Mouse (Mus musculus): Measurements from ENCODE around the gene Spem1. TPM values are rescaled to one million over a fixed set of nuclear protein-coding genes. Genes with fewer than 3 reads are reported as not detected.

Spem1 gene
- total and polyA plus RNA-seq, 3 experiments, result not detected

DNA sequence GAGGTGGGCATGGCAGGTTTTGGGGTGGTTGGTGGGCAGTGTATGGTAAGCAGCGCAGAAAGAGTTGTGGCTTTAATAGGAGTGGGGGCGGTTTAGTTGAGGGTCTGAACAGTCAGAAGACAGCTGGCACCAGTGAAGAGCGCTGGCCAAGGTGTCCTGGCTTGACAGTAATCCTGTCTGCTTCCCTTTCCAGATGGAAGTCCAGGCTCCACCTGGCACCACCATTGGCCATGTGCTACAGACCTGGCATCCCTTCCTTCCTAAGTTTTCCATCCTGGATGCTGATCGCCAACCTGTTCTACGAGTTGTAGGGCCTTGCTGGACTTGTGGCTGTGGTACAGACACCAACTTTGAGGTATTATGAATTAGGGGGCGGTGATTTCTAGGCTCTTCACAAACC is 26.0 kb upstream of the Spem1 start:
- DNase-seq (ENCODE audit: extremely low read depth), result no peak
- dilution Hi-C loops (cut with MboI; ENCODE audit: extremely low pct_ligation_motif_present, extremely low pct_unique_long_range_greater_than_20kb, low sequenced_read_pairs) (no loop called here), in situ Hi-C loops (cut with MboI; ENCODE audit: low pct_ligation_motif_present, low pct_unique_long_range_greater_than_20kb, low sequenced_read_pairs) (no loop called here)
- H3K27me3 ChIP-seq (replicated peaks), result no peaks in the 10 kb centered on the region
- H3K4me1 ChIP-seq (ENCODE audit: control insufficient read depth in 1 of 2, insufficient read depth in 2 of 2), result peaks cover 5 to 24% of the 10 kb centered on the region in 2 experiments
- H3K79me2 ChIP-seq (replicated peaks; ENCODE audit: control insufficient read depth, extremely low read depth, insufficient read depth, poor library complexity, severe bottlenecking), result no peaks in the 10 kb centered on the region
- no peak overlapping the region for H3K4me3 ChIP-seq (replicated peaks in 1 of 3; ENCODE audit: low read depth in 2 of 3, low read length in 2 of 3, poor library complexity in 1 of 3)
- no peak overlapping the region for H3K4me2 ChIP-seq (ENCODE audit: insufficient read depth, low read depth, poor library complexity, severe bottlenecking)
- H3K9ac ChIP-seq (ENCODE audit: insufficient read depth, low read depth), result no peak overlapping the region
- H3K9me3 ChIP-seq (replicated peaks; ENCODE audit: low read length), result no peaks in the 10 kb centered on the region
- TF ChIP-seq POLR2A (IDR thresholded peaks at IDR 0.05; ENCODE audit: low read depth, low read length) (no peak), HCFC1 (IDR thresholded peaks at IDR 0.05; ENCODE audit: low read depth, low read length) (no peak), MAFK (IDR thresholded peaks at IDR 0.05; ENCODE audit: insufficient replicate concordance, low read length) (no peak), JUND (conservative IDR thresholded peaks at IDR 0.05; ENCODE audit: low read depth, low read length) (no peak), JUN (IDR thresholded peaks at IDR 0.05; ENCODE audit: insufficient read depth, low read depth, low read length) (no peak), PAX5 (IDR thresholded peaks at IDR 0.05; ENCODE audit: low read length) (no peak), EP300 (IDR thresholded peaks at IDR 0.05; ENCODE audit: low read length) (no peak), BHLHE40 (IDR thresholded peaks at IDR 0.05; ENCODE audit: low read depth, low read length) (no peak), NRF1 (IDR thresholded peaks at IDR 0.05; ENCODE audit: low read depth, low read length) (no peak), ZMIZ1 (IDR thresholded peaks at IDR 0.05; ENCODE audit: low read depth, low read length) (no peak)
- peaks cover 0 to 47% of the 10 kb centered on the region in 2 experiments for H3K36me3 ChIP-seq (replicated peaks in 1 of 2; ENCODE audit: control insufficient read depth in 1 of 2, insufficient read depth in 1 of 2, low read length in 1 of 2)
- H3K27ac ChIP-seq (ENCODE audit: insufficient read depth, low read depth), result no peak overlapping the region

DNA sequence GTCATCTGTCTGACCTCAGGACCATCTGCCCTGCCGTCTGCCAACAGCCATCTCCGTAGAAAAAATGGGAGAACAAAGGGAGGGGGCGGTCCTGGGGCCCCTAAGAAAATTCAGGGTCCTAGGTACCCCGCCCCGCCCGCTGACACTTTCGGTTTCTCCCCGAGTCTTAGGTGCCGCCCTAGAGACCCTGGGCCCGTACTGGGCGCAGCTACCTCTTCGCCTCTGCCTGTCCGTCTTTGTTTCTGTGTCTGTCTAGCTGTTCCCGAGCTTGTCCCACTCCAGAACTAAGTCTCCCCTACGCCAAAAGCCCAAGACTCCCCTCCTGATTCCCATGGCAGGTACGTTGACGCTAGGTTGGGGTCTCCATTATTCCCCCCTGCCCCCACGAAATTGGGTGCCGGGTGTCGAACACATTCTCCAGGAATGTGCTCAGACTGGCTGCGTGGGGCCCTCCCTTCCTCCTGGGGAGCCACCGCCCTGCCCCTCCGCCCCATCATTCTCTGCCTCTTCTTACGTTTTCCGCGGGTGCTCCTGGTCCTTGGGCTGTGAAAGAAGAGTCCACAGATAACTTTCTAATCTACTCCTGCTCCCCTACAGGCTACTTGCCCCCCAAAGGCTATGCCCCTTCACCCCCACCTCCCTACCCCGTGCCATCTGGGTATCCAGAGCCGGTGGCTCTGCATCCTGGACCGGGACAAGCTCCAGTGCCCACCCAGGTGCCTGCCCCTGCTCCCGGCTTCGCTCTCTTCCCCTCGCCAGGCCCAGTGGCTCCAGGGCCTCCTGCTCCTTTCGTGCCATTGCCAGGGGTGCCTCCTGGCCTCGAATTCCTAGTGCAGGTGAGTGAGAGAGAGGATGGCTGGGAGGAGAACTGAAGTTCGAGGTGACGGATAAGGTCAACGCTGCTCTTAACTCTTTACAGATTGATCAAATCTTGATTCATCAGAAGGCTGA is 25.0 kb upstream of the Spem1 start:
- Histone ChIP-seq H3K9ac (ENCODE audit: insufficient read depth, low read depth) (peak overlapping the region; percentile 62), H3K36me3 (replicated peaks in 1 of 2; ENCODE audit: control insufficient read depth in 1 of 2, insufficient read depth in 1 of 2, low read length in 1 of 2) (peaks cover 0 to 43% of the 10 kb centered on the region in 2 experiments), H3K4me2 (ENCODE audit: insufficient read depth, low read depth, poor library complexity, severe bottlenecking) (peak overlapping the region; percentile 88), H3K4me3 (replicated peaks in 1 of 3; ENCODE audit: low read depth in 2 of 3, low read length in 2 of 3, poor library complexity in 1 of 3) (peak overlapping the region; percentile 61 to 72 (median 65)), H3K79me2 (replicated peaks; ENCODE audit: control insufficient read depth, extremely low read depth, insufficient read depth, poor library complexity, severe bottlenecking) (no peaks in the 10 kb centered on the region), H3K4me1 (ENCODE audit: control insufficient read depth in 1 of 2, insufficient read depth in 2 of 2) (peaks cover 5 to 28% of the 10 kb centered on the region in 2 experiments), H3K27me3 (replicated peaks) (no peaks in the 10 kb centered on the region), H3K9me3 (replicated peaks; ENCODE audit: low read length) (no peaks in the 10 kb centered on the region), H3K27ac (ENCODE audit: insufficient read depth, low read depth) (no peak overlapping the region)
- in situ Hi-C loops (cut with MboI; ENCODE audit: low pct_ligation_motif_present, low pct_unique_long_range_greater_than_20kb, low sequenced_read_pairs) (no loop called here), dilution Hi-C loops (cut with MboI; ENCODE audit: extremely low pct_ligation_motif_present, extremely low pct_unique_long_range_greater_than_20kb, low sequenced_read_pairs) (no loop called here)
- TF ChIP-seq TCF12 (IDR thresholded peaks at IDR 0.05; ENCODE audit: low read depth, low read length), result no peak
- TF ChIP-seq CHD2 (IDR thresholded peaks at IDR 0.05; ENCODE audit: low read length), result no peak
- no peak for TF ChIP-seq JUN (IDR thresholded peaks at IDR 0.05; ENCODE audit: insufficient read depth, low read depth, low read length)
- TF ChIP-seq ZNF384 (IDR thresholded peaks at IDR 0.05; ENCODE audit: low read depth, low read length), result peak; percentile 67
- peak; percentile 34 for DNase-seq (ENCODE audit: extremely low read depth)
